Mouse (Mus musculus): ENCODE data around the gene Samd1. TPM values are rescaled to one million over a fixed set of nuclear protein-coding genes. Genes with fewer than 3 reads are reported as not detected.
"Not testable (repeated sequence)": the region's sequence is repeated elsewhere in the genome, so short reads cannot be mapped to it uniquely, and the experiment has no call there.

Gene Samd1
- polyA plus RNA-seq, 1 experiment: 37.5 TPM

DNA sequence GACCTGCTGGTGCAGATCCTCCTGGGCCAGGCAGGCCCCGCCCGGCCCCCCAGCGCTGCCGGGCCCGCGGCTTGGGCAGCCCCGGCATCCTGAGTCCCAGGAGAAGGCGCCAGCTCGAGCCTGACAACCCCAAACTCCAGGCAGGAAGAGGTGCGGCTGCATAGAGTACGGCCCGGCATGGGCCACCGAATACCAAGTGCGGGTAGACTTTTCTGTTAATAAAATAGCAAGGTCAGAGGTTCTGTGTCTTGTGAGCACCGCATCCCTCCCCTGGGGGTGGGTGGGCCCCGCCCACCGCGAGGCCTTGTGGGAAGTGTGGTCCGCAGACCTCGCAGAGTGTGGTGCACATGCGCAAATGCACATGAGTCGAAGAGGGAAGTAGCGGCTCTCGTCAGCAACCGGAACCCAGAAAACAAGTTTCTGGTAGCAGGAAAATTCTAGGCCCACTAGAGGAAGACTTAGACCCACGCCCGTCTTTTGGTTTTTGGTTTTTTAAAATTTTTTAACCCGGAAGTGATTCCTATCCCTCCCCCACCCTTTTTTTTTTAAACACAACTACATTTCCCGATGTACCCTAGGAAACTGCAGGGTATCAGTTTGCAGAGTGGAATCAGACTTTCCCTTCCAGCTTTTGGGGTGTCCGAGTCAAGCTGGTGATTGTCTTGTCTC, 7.2 kb downstream of the Samd1 start:
- H3K4me1 ChIP-seq (ENCODE audit: control insufficient read depth): peaks cover 43% of the 10 kb centered on the region
- peaks cover 12% of the 10 kb centered on the region for H3K27me3 ChIP-seq (ENCODE audit: control insufficient read depth)
- TF ChIP-seq GATA1 (IDR thresholded peaks at IDR 0.05; ENCODE audit: low read length) (no peak), TAL1 (IDR thresholded peaks at IDR 0.05; ENCODE audit: low read length) (no peak)
- peaks cover 48% of the 10 kb centered on the region for H3K36me3 ChIP-seq (ENCODE audit: control insufficient read depth)
- H3K9me3 ChIP-seq (ENCODE audit: control insufficient read depth, low read length): peaks cover 4% of the 10 kb centered on the region; the same call in 1 of the 2 replicates
- peak overlapping the region; percentile 65 for H3K4me3 ChIP-seq (replicated peaks)

DNA sequence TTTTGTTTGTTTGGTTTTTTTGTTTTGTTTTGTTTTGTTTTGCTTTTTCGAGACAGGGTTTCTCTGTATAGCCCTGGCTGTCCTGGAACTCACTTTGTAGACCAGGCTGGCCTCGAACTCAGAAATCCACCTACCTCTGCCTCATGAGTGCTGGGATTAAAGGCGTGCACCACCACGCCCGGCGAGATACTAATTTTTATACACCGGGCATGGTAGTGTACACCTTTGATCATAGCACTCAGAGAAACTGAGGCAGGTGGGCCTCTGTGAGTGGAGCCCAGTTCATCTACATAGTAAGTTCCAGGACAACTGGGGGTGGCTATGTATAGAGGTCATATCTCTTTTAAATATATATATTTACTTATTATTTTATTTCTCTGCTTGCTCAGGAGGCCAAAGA, 8.0 kb downstream of the Samd1 start:
- Histone ChIP-seq H3K4me1 (ENCODE audit: control insufficient read depth) (peaks cover 41% of the 10 kb centered on the region), H3K27me3 (ENCODE audit: control insufficient read depth) (peaks cover 20% of the 10 kb centered on the region), H3K36me3 (ENCODE audit: control insufficient read depth) (peaks cover 39% of the 10 kb centered on the region)
- not testable (repeated sequence) for H3K4me3 ChIP-seq (replicated peaks); H3K9me3 ChIP-seq (ENCODE audit: control insufficient read depth, low read length)

DNA sequence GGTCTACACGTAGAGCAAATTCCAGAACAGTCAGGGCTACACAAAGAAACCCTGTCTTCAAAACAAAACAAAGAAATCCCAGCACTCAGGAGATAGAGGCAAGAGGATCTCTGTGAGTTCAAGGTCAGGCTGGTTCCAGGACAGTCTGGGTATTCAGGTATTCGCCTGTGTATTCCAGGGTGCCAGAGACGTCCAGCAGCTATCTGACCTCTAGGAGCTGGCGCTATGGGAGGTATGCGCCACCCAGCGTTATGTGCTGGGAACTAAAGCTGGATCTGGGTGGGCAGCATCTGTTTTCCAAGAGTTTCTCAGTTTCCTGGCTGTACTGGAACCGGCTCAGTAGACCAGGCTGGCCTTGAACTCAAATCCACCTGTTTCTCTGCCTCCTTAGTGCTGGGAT, 10.9 kb downstream of the Samd1 start:
- peaks cover 37% of the 10 kb centered on the region for H3K4me1 ChIP-seq (ENCODE audit: control insufficient read depth)
- TF ChIP-seq GATA1 (IDR thresholded peaks at IDR 0.05; ENCODE audit: low read length) (no peak), TAL1 (IDR thresholded peaks at IDR 0.05; ENCODE audit: low read length) (no peak)
- no peak overlapping the region for H3K4me3 ChIP-seq (replicated peaks)
- peaks cover 11% of the 10 kb centered on the region for H3K36me3 ChIP-seq (ENCODE audit: control insufficient read depth)
- H3K9me3 ChIP-seq (ENCODE audit: control insufficient read depth, low read length): peaks cover 14% of the 10 kb centered on the region; the same call in 1 of the 2 replicates
- peaks cover 49% of the 10 kb centered on the region for H3K27me3 ChIP-seq (ENCODE audit: control insufficient read depth)

GRCm38 (mm10) chr8:84009876-84010275, 12.4 kb downstream of the Samd1 start:
- Histone ChIP-seq H3K9me3 (ENCODE audit: control insufficient read depth, low read length) (peaks cover 22% of the 10 kb centered on the region; the same call in 1 of the 2 replicates), H3K27me3 (ENCODE audit: control insufficient read depth) (peaks cover 63% of the 10 kb centered on the region), H3K4me1 (ENCODE audit: control insufficient read depth) (peaks cover 23% of the 10 kb centered on the region), H3K36me3 (ENCODE audit: control insufficient read depth) (no peaks in the 10 kb centered on the region; the same call in 1 of the 2 replicates), H3K4me3 (replicated peaks) (no peak overlapping the region)
- TF ChIP-seq GATA1 (IDR thresholded peaks at IDR 0.05; ENCODE audit: low read length) (no peak), TAL1 (IDR thresholded peaks at IDR 0.05; ENCODE audit: low read length) (no peak)

DNA sequence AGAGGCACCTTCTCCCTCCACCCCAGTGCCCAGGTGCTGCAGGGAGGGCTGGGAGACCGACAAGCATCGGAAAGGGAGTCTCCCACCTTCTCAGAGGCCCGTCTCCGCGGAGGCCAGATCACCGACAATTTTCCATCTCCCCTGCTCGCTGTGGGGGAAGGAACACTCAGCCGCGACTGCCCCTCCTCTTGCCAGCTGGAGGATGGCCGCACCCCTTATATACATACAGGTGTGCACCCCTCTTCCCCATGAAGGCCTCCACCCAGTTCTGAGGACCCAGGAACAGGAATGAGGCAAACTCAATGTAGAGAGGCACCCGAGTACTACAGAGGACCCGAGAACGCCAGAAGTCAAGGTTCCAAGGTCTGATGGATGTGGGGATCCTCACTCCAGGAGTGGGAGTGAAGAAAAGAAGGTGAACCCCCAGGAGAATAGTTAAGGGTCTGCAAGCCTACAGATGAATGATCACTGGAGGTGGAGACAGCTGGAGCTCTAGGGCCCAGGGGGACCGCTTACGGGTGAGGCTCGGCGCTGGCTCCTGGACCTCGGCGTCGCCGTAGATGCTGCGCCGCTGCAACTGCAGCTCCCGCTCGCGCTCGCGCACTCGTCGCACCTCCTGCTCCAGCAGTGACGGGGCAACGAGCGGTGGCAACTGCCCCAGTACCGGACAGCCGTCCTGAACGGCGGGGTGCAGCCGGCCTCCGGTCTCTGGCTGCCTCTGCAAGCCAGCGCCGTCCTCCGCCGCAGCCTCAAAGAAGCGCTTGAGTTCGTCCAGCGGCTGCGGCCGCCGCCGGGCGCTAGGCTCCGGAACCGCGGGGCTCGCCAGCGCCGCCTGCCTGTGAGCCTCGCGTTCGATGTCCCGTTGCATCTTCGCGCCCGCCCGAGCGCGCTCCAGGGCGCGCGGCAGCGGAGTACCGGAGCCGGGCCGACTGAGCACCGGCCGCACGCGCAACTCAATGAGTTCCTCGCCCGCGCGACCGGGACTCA, 13.4 kb downstream of the Samd1 start:
- Histone ChIP-seq H3K4me3 (replicated peaks) (peak overlapping the region; percentile 29), H3K4me1 (ENCODE audit: control insufficient read depth) (peaks cover 17% of the 10 kb centered on the region), H3K9me3 (ENCODE audit: control insufficient read depth, low read length) (peaks cover 24% of the 10 kb centered on the region; the same call in 1 of the 2 replicates), H3K27me3 (ENCODE audit: control insufficient read depth) (peaks cover 64% of the 10 kb centered on the region), H3K36me3 (ENCODE audit: control insufficient read depth) (no peaks in the 10 kb centered on the region; the same call in 1 of the 2 replicates)
- TF ChIP-seq TAL1 (IDR thresholded peaks at IDR 0.05; ENCODE audit: low read length) (no peak), GATA1 (IDR thresholded peaks at IDR 0.05; ENCODE audit: low read length) (no peak)

DNA sequence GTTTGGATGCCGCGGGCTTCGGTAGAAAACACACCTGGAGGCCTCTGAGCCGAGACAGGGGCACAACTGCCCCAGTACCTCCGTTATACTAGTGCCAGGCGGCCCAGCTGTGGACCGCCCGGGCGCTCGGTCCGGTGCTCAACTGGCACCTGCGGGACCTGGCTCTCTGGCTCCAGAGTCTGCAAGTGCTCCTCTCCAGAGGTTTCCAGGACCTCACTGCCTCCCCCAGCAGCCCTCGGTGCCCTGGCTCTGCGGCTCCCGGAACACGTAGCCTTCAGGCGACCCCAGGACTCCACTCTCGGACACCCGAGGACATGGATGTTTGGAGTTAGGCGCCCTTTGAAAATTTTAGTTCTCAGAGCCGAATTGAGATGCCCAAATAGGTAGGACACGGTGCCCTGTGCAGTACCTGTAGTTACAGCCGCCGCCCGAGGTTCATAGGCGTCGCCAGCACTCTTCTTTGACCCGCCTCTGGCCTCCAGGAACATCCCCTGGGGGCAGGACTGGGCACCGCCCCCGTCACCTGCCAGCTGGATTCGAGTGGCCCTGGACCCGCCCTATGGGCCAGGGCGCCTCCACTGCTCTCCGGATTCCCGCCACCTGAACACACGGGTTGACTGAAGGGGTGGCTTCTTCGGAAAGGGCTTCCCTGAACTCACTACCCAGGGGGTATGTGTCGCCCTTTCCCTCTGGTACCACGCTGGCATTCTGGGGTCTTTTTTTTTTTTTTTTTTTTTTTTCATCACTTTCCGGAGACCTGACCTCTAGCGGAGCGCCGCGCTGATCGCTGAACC, 14.4 kb downstream of the Samd1 start, which contains the start of gene 2210011C24Rik:
Gene 2210011C24Rik (minus strand): TSS at position 467 of the 794 bp plus-strand sequence.
- Histone ChIP-seq H3K36me3 (ENCODE audit: control insufficient read depth) (no peaks in the 10 kb centered on the region), H3K27me3 (ENCODE audit: control insufficient read depth) (peaks cover 64% of the 10 kb centered on the region), H3K4me1 (ENCODE audit: control insufficient read depth) (peaks cover 17% of the 10 kb centered on the region), H3K9me3 (ENCODE audit: control insufficient read depth, low read length) (peaks cover 26% of the 10 kb centered on the region; the same call in 1 of the 2 replicates), H3K4me3 (replicated peaks) (peak within 1 kb of the TSS; percentile 29)
- TF ChIP-seq TAL1 (IDR thresholded peaks at IDR 0.05; ENCODE audit: low read length): no peak

- no peak for TF ChIP-seq GATA1 (IDR thresholded peaks at IDR 0.05; ENCODE audit: low read length)
- TF ChIP-seq TAL1 (IDR thresholded peaks at IDR 0.05; ENCODE audit: low read length): no peak
- no peaks in the 10 kb centered on the region for H3K36me3 ChIP-seq (ENCODE audit: control insufficient read depth)
- H3K9me3 ChIP-seq (ENCODE audit: control insufficient read depth, low read length): peaks cover 26% of the 10 kb centered on the region; the same call in 1 of the 2 replicates
- peaks cover 64% of the 10 kb centered on the region for H3K27me3 ChIP-seq (ENCODE audit: control insufficient read depth)
- no peak overlapping the region for H3K4me3 ChIP-seq (replicated peaks)
- H3K4me1 ChIP-seq (ENCODE audit: control insufficient read depth): peaks cover 17% of the 10 kb centered on the region
Measured at GRCm38 (mm10) chr8:84012499-84013165, 15.2 kb downstream of the Samd1 start.

DNA sequence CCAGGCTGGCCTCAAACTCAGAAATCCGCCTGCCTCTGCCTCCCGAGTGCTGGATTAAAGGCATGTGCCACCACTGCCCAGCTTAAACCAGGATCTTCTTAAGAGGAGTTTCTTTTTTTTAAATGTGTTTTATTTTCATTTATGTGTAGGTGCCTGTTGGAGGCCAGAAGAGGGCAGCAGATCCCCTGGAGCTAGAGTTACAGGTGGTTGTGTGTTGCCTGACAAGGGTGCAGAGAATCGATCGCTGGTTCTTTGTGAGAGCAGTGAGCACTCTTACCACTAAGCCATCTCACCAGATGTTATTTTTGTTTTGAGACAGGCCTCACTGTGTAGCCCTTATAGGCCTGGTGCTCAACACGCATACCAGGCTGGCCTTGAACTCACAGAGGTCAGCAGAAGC, 18.4 kb downstream of the Samd1 start:
- TF ChIP-seq TAL1 (IDR thresholded peaks at IDR 0.05; ENCODE audit: low read length) (no peak), GATA1 (IDR thresholded peaks at IDR 0.05; ENCODE audit: low read length) (no peak)
- Histone ChIP-seq H3K36me3 (ENCODE audit: control insufficient read depth) (no peaks in the 10 kb centered on the region), H3K27me3 (ENCODE audit: control insufficient read depth) (peaks cover 48% of the 10 kb centered on the region), H3K4me3 (replicated peaks) (no peak overlapping the region), H3K9me3 (ENCODE audit: control insufficient read depth, low read length) (peaks cover 22% of the 10 kb centered on the region; the same call in 1 of the 2 replicates), H3K4me1 (ENCODE audit: control insufficient read depth) (peaks cover 13% of the 10 kb centered on the region)
